ENCODE assay signal across 9 mouse cellular contexts in the genomic region with DNA sequence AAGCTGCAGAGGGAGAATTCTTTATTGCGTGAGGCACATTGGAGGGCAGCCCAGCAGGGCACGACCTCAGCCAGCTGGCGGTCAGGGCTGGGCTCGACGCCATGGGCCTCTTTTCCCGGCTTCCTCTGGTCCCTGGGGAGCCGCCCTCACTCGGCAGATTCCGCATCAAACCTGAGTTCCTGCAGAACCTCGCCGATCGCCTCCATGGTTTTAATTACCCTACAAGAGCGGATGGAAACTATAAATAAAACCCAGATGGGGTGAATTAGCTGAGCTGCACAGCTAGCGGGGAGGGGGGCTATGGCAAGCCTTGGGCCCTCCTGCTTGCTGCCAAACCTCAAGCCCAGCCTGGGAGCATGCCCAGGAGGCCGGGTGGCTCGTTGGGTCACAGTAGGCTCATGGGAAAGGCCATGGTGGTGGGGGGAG. TPM values are rescaled to one million over a fixed set of nuclear protein-coding genes. Genes with fewer than 3 reads are reported as not detected.
DNase-seq lines count a peak whose midpoint lies in the region; ATAC-seq and TF ChIP-seq lines count a peak whose summit lies in the region.
"Had no signal": no experiment of that assay in that cellular context is flagged by ENCODE, and none has a peak within 500 bp of the region (broad histone marks: within the 10 kb centered on the region; RNA-seq: fewer than 3 reads in every experiment).

No protein-coding gene starts in this region.

- ATAC-seq in liver, embryonic 12.5 days: no peak
- no peak for ATAC-seq in intestine, embryonic 16.5 days

- H3K4me1 ChIP-seq in liver, embryonic 12.5 days: peaks cover 94% of the 10 kb centered on the region
- H3K4me1 ChIP-seq in intestine, embryonic 16.5 days (ENCODE audit: control insufficient read depth, insufficient read depth, low read length): peaks cover 42% of the 10 kb centered on the region

- peak; percentile 60 to 67 for DNase-seq in left cerebral cortex, postnatal 14 days (ENCODE audit: low spot score in 2 of 2)
- DNase-seq in left cerebral cortex, postnatal 36 days (ENCODE audit: low spot score in 2 of 2): no peak
- DNase-seq in brain, embryonic 14.5 days (ENCODE audit: low read depth): peak; percentile 45
- DNase-seq in gastrocnemius, postnatal 10 days: peak; percentile 82
- peak; percentile 81 for DNase-seq in kidney, postnatal 14 days
- peak; percentile 60 for DNase-seq in lung, postnatal 36 days

- H3K9me3 ChIP-seq in liver, embryonic 12.5 days (replicated peaks): no peaks in the 10 kb centered on the region
- H3K9me3 ChIP-seq in intestine, embryonic 16.5 days (ENCODE audit: control insufficient read depth, low read length): no peaks in the 10 kb centered on the region
- H3K9me3 ChIP-seq: midbrain, embryonic 12.5 days had no signal

- H3K4me2 ChIP-seq in liver, embryonic 12.5 days: no peak overlapping the region
- H3K4me2 ChIP-seq in intestine, embryonic 16.5 days (ENCODE audit: low read depth, low read length): no peak overlapping the region
- H3K4me2 ChIP-seq: midbrain, embryonic 12.5 days had no signal

- H3K27me3 ChIP-seq in liver, embryonic 12.5 days (replicated peaks): peaks cover 45% of the 10 kb centered on the region
- H3K27me3 ChIP-seq in intestine, embryonic 16.5 days (replicated peaks; ENCODE audit: control insufficient read depth, insufficient read depth, low read length): peaks cover 35% of the 10 kb centered on the region

- H3K4me3 ChIP-seq in liver, embryonic 12.5 days: no peak overlapping the region
- no peak overlapping the region for H3K4me3 ChIP-seq in intestine, embryonic 16.5 days (ENCODE audit: low read length)
- H3K4me3 ChIP-seq: midbrain, embryonic 12.5 days had no signal

- no peak overlapping the region for H3K27ac ChIP-seq in liver, embryonic 12.5 days
- no peak overlapping the region for H3K27ac ChIP-seq in intestine, embryonic 16.5 days (ENCODE audit: low read length)
- H3K27ac ChIP-seq: midbrain, embryonic 12.5 days had no signal

- WGBS in liver, embryonic 12.5 days (ENCODE audit: insufficient replicate concordance): 87% methylated on average over 16 of the region's 16 CpGs
- WGBS in intestine, embryonic 16.5 days: 63% methylated on average over 16 of the region's 16 CpGs

- TF ChIP-seq POLR2A in brain, embryonic 14.5 days (IDR thresholded peaks at IDR 0.05; ENCODE audit: borderline replicate concordance, extremely low read depth, insufficient read depth, insufficient read length, poor library complexity, severe bottlenecking): no peak

- H3K9ac ChIP-seq in liver, embryonic 12.5 days: no peak overlapping the region
- no peak overlapping the region for H3K9ac ChIP-seq in intestine, embryonic 16.5 days (ENCODE audit: low read depth, low read length)
- H3K9ac ChIP-seq: midbrain, embryonic 12.5 days had no signal

- no peak for TF ChIP-seq CTCF in brain, embryonic 14.5 days (IDR thresholded peaks at IDR 0.05; ENCODE audit: borderline replicate concordance, extremely low read depth, insufficient read depth, insufficient read length)

- intact Hi-C loops in left cerebral cortex, postnatal 14 days (cut with DNase I): loop anchor here (2.0 to 5.0 kb wide), 3 partner anchors 57 to 122 kb away; no protein-coding TSS in a partner anchor
- intact Hi-C loops in left cerebral cortex, postnatal 36 days (cut with DNase I): loop anchor here (2.0 to 5.0 kb wide), 3 partner anchors 47 to 122 kb away; a partner anchor contains a TSS

- peaks cover 40% of the 10 kb centered on the region for H3K36me3 ChIP-seq in liver, embryonic 12.5 days
- H3K36me3 ChIP-seq in intestine, embryonic 16.5 days (ENCODE audit: control insufficient read depth, insufficient read depth, low read length): peaks cover 7% of the 10 kb centered on the region

RNA-seq across cellular contexts. Expression of a gene that starts 2.2 kb away (rescaled TPM):
- total RNA-seq in left cerebral cortex, postnatal 14 days (2021): 10 to 100 TPM; 96.6 to 99.7 TPM
- total RNA-seq in left cerebral cortex, postnatal 36 days (2021): 100 to 1,000 TPM; 106 to 108 TPM
- 175 and 234 TPM in 2 replicates for polyA plus RNA-seq in brain, embryonic 14.5 days (2012; rRNA removed)
- 100 to 1,000 TPM; 120 to 129 TPM for total RNA-seq in gastrocnemius, postnatal 10 days (2021)
- polyA plus RNA-seq in liver, embryonic 12.5 days (2016; fragmentation: Nextera tagmentation; extraction: Ambion mirVana): 85.6 and 86.6 TPM in 2 replicates
- 130 and 137 TPM in 2 replicates for polyA plus RNA-seq in intestine, embryonic 16.5 days (2015; fragmentation: Nextera tagmentation; extraction: Ambion mirVana)

RNA-seq across cellular contexts. Expression of a gene that starts 6.3 kb away (rescaled TPM):
- 1,000 to 10,000 TPM in 1 of 2 experiments, 100 to 1,000 TPM in 1; 967 to 1,028 TPM for total RNA-seq in left cerebral cortex, postnatal 14 days (2021)
- total RNA-seq in left cerebral cortex, postnatal 36 days (2021): 100 to 1,000 TPM; 828 to 997 TPM
- 1,073 and 1,241 TPM in 2 replicates for polyA plus RNA-seq in brain, embryonic 14.5 days (2012; rRNA removed)
- total RNA-seq in gastrocnemius, postnatal 10 days (2021): 1,000 to 10,000 TPM; 1,232 to 1,261 TPM
- 841 and 876 TPM in 2 replicates for polyA plus RNA-seq in liver, embryonic 12.5 days (2016; fragmentation: Nextera tagmentation; extraction: Ambion mirVana)
- polyA plus RNA-seq in intestine, embryonic 16.5 days (2015; fragmentation: Nextera tagmentation; extraction: Ambion mirVana): 991 TPM in 2 replicates

RNA-seq across cellular contexts. Expression of a gene that starts 11.3 kb away (rescaled TPM):
- total RNA-seq in left cerebral cortex, postnatal 14 days (2021): 1 to 10 TPM; 5.8 to 7.5 TPM
- total RNA-seq in left cerebral cortex, postnatal 36 days (2021): 1 to 10 TPM; 4.1 to 4.6 TPM
- polyA plus RNA-seq in brain, embryonic 14.5 days (2012; rRNA removed): 1.4 and 2.5 TPM in 2 replicates
- 1 to 10 TPM; 2.8 to 3.4 TPM for total RNA-seq in gastrocnemius, postnatal 10 days (2021)
- polyA plus RNA-seq in liver, embryonic 12.5 days (2016; fragmentation: Nextera tagmentation; extraction: Ambion mirVana): 3.9 and 4.0 TPM in 2 replicates
- 1.6 and 1.7 TPM in 2 replicates for polyA plus RNA-seq in intestine, embryonic 16.5 days (2015; fragmentation: Nextera tagmentation; extraction: Ambion mirVana)

RNA-seq across cellular contexts. Expression of a gene that starts 17.1 kb away (rescaled TPM):
- 100 to 1,000 TPM; 217 to 225 TPM for total RNA-seq in left cerebral cortex, postnatal 14 days (2021)
- 100 to 1,000 TPM; 279 to 317 TPM for total RNA-seq in left cerebral cortex, postnatal 36 days (2021)
- polyA plus RNA-seq in brain, embryonic 14.5 days (2012; rRNA removed): 64.8 and 68.6 TPM in 2 replicates
- under 1 TPM; 0.18 to 0.26 TPM for total RNA-seq in gastrocnemius, postnatal 10 days (2021)
- 0.18 and 0.37 TPM in 2 replicates for polyA plus RNA-seq in liver, embryonic 12.5 days (2016; fragmentation: Nextera tagmentation; extraction: Ambion mirVana)
- polyA plus RNA-seq in intestine, embryonic 16.5 days (2015; fragmentation: Nextera tagmentation; extraction: Ambion mirVana): 2.9 and 3.3 TPM in 2 replicates

RNA-seq across cellular contexts. Expression of a gene that starts 23.2 kb away (rescaled TPM):
- 100 to 1,000 TPM; 396 to 406 TPM for total RNA-seq in left cerebral cortex, postnatal 14 days (2021)
- 100 to 1,000 TPM; 403 to 432 TPM for total RNA-seq in left cerebral cortex, postnatal 36 days (2021)
- 485 and 597 TPM in 2 replicates for polyA plus RNA-seq in brain, embryonic 14.5 days (2012; rRNA removed)
- total RNA-seq in gastrocnemius, postnatal 10 days (2021): 100 to 1,000 TPM; 135 to 145 TPM
- 223 and 224 TPM in 2 replicates for polyA plus RNA-seq in liver, embryonic 12.5 days (2016; fragmentation: Nextera tagmentation; extraction: Ambion mirVana)
- polyA plus RNA-seq in intestine, embryonic 16.5 days (2015; fragmentation: Nextera tagmentation; extraction: Ambion mirVana): 320 and 328 TPM in 2 replicates

Comparison
In these comparisons a context has a peak if more than half of its experiments do, and no peak if none do; other contexts are left out.
1. DNase-seq: peak in left cerebral cortex, postnatal 14 days (2 of 2), brain, embryonic 14.5 days (single experiment), gastrocnemius, postnatal 10 days (single experiment), kidney, postnatal 14 days (single experiment) and lung, postnatal 36 days (single experiment); none in left cerebral cortex, postnatal 36 days (0 of 2).